Mouse (Mus musculus): ENCODE measurements around the gene Bco2. TPM values are rescaled to one million over a fixed set of nuclear protein-coding genes. Genes with fewer than 3 reads are reported as not detected.

Bco2 gene
- polyA plus RNA-seq, 1 experiment from 2014 or later = 0.12 TPM

DNA sequence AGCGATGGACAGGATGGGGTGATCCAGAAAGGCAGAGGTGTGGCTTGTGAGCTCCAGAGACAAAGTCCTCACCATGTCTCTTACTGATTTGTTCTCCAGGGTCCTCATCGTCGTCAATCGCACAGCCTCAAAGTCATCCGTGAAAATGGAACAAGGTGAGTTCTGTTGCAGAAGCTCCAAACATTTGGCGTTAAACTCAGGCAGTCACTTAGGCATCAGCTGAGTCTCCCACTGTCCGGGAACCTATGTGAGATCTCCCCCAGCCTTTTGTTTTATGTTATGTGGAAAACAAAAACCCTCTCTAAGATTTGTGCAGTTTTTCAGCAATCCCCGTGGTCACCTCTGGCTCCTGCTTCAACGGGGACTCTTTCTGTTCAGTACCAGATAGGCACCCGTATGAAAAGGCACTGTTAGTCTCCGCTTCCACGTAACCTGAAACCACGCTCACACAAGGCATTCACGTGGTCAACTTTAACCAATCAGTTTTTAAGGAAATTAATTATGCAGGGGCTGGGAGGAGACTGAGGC is 53.9 kb downstream of the Bco2 start:
- H3K4me2 ChIP-seq = peak overlapping the region; percentile 53
- no peak overlapping the region for H3K9ac ChIP-seq
- no peaks in the 10 kb centered on the region for H3K27me3 ChIP-seq
- no peaks in the 10 kb centered on the region for H3K36me3 ChIP-seq
- peak overlapping the region; percentile 37; the same call in 1 of the 2 replicates for H3K27ac ChIP-seq
- peak; percentile 77 for ATAC-seq (replicated peaks; ENCODE audit: low FRiP score)
- H3K4me3 ChIP-seq (replicated peaks) = peak overlapping the region; percentile 31
- H3K4me1 ChIP-seq = peaks cover 21% of the 10 kb centered on the region
- no peaks in the 10 kb centered on the region for H3K9me3 ChIP-seq (replicated peaks)
- 26% methylated on average over 14 of the region's 14 CpGs for WGBS

- peaks cover 20% of the 10 kb centered on the region for H3K4me1 ChIP-seq
- no peaks in the 10 kb centered on the region for H3K36me3 ChIP-seq
- H3K27ac ChIP-seq = no peak overlapping the region
- H3K9ac ChIP-seq = no peak overlapping the region
- no peak for ATAC-seq (replicated peaks; ENCODE audit: low FRiP score)
- 70% methylated on average over 15 of the region's 15 CpGs for WGBS
- no peaks in the 10 kb centered on the region for H3K27me3 ChIP-seq
- H3K4me2 ChIP-seq = peak overlapping the region; percentile 53
- no peaks in the 10 kb centered on the region for H3K9me3 ChIP-seq (replicated peaks)
- peak overlapping the region; percentile 31 for H3K4me3 ChIP-seq (replicated peaks)
Measured at GRCm38 (mm10) chr9:50500467-50500973, 54.5 kb downstream of the Bco2 start.

DNA sequence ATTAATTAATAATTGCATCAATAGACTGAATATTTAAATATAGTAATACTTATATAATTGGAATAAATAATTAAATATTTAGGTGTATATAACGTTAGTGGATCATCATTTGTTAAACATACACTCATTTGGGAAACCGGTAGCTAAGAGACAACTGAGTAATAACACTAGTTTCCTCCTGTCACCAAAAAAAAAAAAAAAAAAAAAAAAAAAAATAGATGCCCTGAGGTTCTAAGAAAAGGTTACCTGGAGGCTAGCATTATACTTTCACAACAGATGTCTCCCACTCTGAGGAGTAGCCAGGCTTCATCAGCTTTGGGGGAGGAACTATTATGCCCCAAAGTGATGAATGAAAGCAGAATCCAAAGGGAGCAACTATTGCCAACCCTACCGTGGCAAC is 55.2 kb downstream of the Bco2 start:
- ATAC-seq (replicated peaks; ENCODE audit: low FRiP score) = no peak
- no peaks in the 10 kb centered on the region for H3K27me3 ChIP-seq
- WGBS = 83% methylated on average over 3 of the region's 3 CpGs
- H3K9me3 ChIP-seq (replicated peaks) = no peaks in the 10 kb centered on the region
- peaks cover 17% of the 10 kb centered on the region for H3K4me1 ChIP-seq
- H3K9ac ChIP-seq = no peak overlapping the region
- H3K4me3 ChIP-seq (replicated peaks) = no peak overlapping the region
- no peaks in the 10 kb centered on the region for H3K36me3 ChIP-seq
- H3K4me2 ChIP-seq = no peak overlapping the region
- H3K27ac ChIP-seq = no peak overlapping the region

DNA sequence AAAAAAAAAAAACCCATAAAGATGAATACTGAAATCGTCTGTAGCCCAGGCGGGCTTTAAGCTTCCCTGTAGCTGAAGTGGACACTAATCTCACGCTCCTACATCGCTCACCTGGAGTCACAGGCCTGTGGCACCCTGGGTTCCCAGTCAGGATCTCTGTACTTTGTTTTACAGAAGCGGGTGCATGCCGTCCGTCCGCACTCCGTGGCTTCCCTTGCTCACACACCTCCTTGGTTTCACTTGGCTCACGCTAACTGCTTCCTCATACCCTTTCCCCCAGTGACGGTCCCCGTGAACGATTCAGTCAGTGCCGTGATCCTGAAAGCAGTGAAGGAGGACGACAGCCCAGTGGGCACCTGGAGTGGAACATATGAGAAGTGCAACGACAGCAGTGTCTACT is 56.2 kb downstream of the Bco2 start:
- H3K4me2 ChIP-seq = no peak overlapping the region
- H3K36me3 ChIP-seq = no peaks in the 10 kb centered on the region
- no peak overlapping the region for H3K27ac ChIP-seq
- H3K4me3 ChIP-seq (replicated peaks) = no peak overlapping the region
- H3K9ac ChIP-seq = no peak overlapping the region
- H3K9me3 ChIP-seq (replicated peaks) = no peaks in the 10 kb centered on the region
- WGBS = 73% methylated on average over 16 of the region's 16 CpGs
- ATAC-seq (replicated peaks; ENCODE audit: low FRiP score) = no peak
- peaks cover 21% of the 10 kb centered on the region for H3K4me1 ChIP-seq
- no peaks in the 10 kb centered on the region for H3K27me3 ChIP-seq

DNA sequence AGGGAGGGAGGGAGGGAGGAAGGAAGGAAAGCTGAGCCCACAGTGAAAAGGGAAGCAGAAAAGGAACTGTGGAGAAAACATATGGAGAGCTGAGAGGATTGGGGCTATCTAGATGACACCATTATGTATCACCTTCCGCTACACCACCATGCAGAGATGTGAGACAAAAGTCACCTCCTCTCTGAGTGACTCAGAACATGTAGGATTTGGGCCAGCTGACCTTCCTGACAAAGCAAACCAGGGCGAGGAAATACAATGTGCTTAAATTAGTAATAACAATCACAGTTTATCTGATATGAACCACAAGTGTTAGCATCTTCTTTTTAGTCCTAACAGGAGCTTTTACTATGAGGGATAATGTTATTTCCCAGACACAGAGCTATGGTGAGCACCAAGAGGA is 57.4 kb downstream of the Bco2 start:
- no peak overlapping the region for H3K4me2 ChIP-seq
- H3K9ac ChIP-seq = no peak overlapping the region
- no peak overlapping the region for H3K4me3 ChIP-seq (replicated peaks)
- peaks cover 23% of the 10 kb centered on the region for H3K4me1 ChIP-seq
- H3K27ac ChIP-seq = no peak overlapping the region
- WGBS = 88% methylated on average over 2 of the region's 2 CpGs
- no peak for ATAC-seq (replicated peaks; ENCODE audit: low FRiP score)
- H3K9me3 ChIP-seq (replicated peaks) = no peaks in the 10 kb centered on the region
- H3K27me3 ChIP-seq = no peaks in the 10 kb centered on the region
- H3K36me3 ChIP-seq = no peaks in the 10 kb centered on the region

GRCm38 (mm10) chr9:50497076-50497475 is 57.9 kb downstream of the Bco2 start:
- peaks cover 23% of the 10 kb centered on the region for H3K4me1 ChIP-seq
- peak overlapping the region; percentile 29; the same call in 1 of the 2 replicates for H3K4me2 ChIP-seq
- H3K27me3 ChIP-seq = no peaks in the 10 kb centered on the region
- no peaks in the 10 kb centered on the region for H3K36me3 ChIP-seq
- H3K9me3 ChIP-seq (replicated peaks) = no peaks in the 10 kb centered on the region
- WGBS = 56% methylated on average over 6 of the region's 6 CpGs
- no peak for ATAC-seq (replicated peaks; ENCODE audit: low FRiP score)
- H3K4me3 ChIP-seq (replicated peaks) = no peak overlapping the region
- H3K27ac ChIP-seq = no peak overlapping the region
- no peak overlapping the region for H3K9ac ChIP-seq

- no peak for ATAC-seq (replicated peaks; ENCODE audit: low FRiP score)
- WGBS = 34% methylated on average over 6 of the region's 6 CpGs
- Histone ChIP-seq H3K9ac (no peak overlapping the region), H3K4me2 (peak overlapping the region; percentile 29), H3K27me3 (no peaks in the 10 kb centered on the region), H3K4me1 (peaks cover 23% of the 10 kb centered on the region), H3K27ac (peak overlapping the region; percentile 45; the same call in 1 of the 2 replicates), H3K36me3 (no peaks in the 10 kb centered on the region), H3K4me3 (replicated peaks) (0 out of 2 replicates have a peak overlapping the region, but pooled peaks have one; percentile 17), H3K9me3 (replicated peaks) (no peaks in the 10 kb centered on the region)
Measured at GRCm38 (mm10) chr9:50496546-50496945, 58.4 kb downstream of the Bco2 start.

- no peak overlapping the region for H3K9ac ChIP-seq
- peaks cover 23% of the 10 kb centered on the region for H3K4me1 ChIP-seq
- no peak overlapping the region for H3K27ac ChIP-seq
- H3K36me3 ChIP-seq = no peaks in the 10 kb centered on the region
- no peaks in the 10 kb centered on the region for H3K9me3 ChIP-seq (replicated peaks)
- WGBS = 55% methylated on average over 6 of the region's 6 CpGs
- no peak for ATAC-seq (replicated peaks; ENCODE audit: low FRiP score)
- peak overlapping the region; percentile 17; the same call in 1 of the 2 replicates for H3K4me3 ChIP-seq (replicated peaks)
- H3K27me3 ChIP-seq = no peaks in the 10 kb centered on the region
- peak overlapping the region; percentile 29 for H3K4me2 ChIP-seq
Measured at GRCm38 (mm10) chr9:50496151-50496505, 58.9 kb downstream of the Bco2 start.

DNA sequence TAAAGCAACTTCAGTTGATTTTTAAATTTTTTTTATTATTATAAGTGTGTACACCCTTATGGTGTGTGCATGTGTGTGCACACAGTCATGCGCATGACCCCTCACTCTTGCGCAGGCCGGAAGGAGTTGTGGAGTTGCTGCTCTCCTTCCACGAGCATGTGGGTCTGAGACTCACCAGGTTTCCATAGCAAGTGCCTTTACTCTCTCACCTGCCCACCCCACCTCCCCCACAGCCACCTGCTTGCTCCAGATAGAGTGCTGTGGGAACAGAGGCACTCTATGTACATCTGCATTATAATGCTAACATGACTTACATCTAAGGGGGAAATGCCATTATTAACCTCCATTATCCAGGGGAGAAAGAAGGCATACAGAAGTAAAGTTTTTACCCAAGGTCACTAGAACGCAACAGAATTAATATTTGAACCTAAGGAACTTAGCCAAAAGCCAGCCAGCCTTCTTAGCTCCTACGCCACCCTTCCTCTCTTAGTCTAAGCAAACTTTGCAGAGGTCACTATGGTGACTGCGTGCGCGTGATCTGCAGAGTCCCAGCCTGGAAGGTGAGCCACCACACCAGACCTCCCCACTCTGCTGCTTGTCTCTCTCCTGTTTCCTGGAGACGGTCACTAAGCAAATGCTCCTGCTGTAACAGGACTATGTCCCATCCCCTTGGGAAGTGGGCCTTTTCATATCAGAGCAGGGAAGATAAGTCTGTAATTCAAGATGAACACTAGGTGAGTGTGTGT is 59.4 kb downstream of the Bco2 start:
- Histone ChIP-seq H3K27me3 (no peaks in the 10 kb centered on the region), H3K4me2 (peak overlapping the region; percentile 29), H3K4me1 (peaks cover 23% of the 10 kb centered on the region), H3K9ac (no peak overlapping the region), H3K27ac (no peak overlapping the region), H3K9me3 (replicated peaks) (no peaks in the 10 kb centered on the region), H3K36me3 (no peaks in the 10 kb centered on the region), H3K4me3 (replicated peaks) (peak overlapping the region; percentile 17; the same call in 1 of the 2 replicates)
- ATAC-seq (replicated peaks; ENCODE audit: low FRiP score) = 0 out of 2 replicates have a peak, but pooled peaks have one; percentile 34
- 60% methylated on average over 10 of the region's 10 CpGs for WGBS

GRCm38 (mm10) chr9:50494311-50494710 is 60.7 kb downstream of the Bco2 start, which contains the start of gene Plet1:
Gene Plet1, plus strand, starts transcription at chr9:50494525.
- Histone ChIP-seq H3K9ac (no peak within 1 kb of the TSS), H3K4me3 (replicated peaks) (peak within 1 kb of the TSS; percentile 14), H3K27me3 (no peaks in the 10 kb centered on the region), H3K9me3 (replicated peaks) (no peaks in the 10 kb centered on the region), H3K4me1 (peaks cover 23% of the 10 kb centered on the region), H3K36me3 (no peaks in the 10 kb centered on the region), H3K4me2 (peak within 1 kb of the TSS; percentile 37), H3K27ac (peak within 1 kb of the TSS; percentile 11; the same call in 1 of the 2 replicates)
- 0 out of 2 replicates have a peak, but pooled peaks have one; percentile 67 for ATAC-seq (replicated peaks; ENCODE audit: low FRiP score)
- WGBS = 62% methylated on average over 6 of the region's 6 CpGs

DNA sequence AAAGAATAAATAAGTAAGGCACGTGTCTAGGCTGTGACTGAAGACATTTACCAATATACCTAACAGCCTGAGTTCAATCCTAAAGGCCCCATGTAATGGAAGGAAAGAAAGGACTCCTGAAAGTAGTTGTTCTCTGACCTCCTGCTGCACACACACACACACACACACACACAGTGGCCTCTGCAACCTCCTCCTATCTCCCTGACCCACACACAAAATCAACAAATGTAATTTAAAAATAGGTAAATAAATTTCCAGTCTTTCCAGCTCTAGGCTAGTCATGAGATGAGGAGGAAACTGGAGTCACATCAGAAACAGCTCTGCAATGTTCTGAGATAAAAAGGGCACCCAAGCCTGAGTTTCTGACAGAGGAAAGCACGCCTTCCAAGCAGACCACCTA is 61.2 kb downstream of the Bco2 start:
- no peaks in the 10 kb centered on the region for H3K27me3 ChIP-seq
- no peak overlapping the region for H3K9ac ChIP-seq
- H3K4me1 ChIP-seq = peaks cover 23% of the 10 kb centered on the region
- no peak for ATAC-seq (replicated peaks; ENCODE audit: low FRiP score)
- no peak overlapping the region for H3K4me2 ChIP-seq
- H3K27ac ChIP-seq = 0 out of 2 replicates have a peak overlapping the region, but pooled peaks have one; percentile 11
- no peaks in the 10 kb centered on the region for H3K36me3 ChIP-seq
- no peak overlapping the region for H3K4me3 ChIP-seq (replicated peaks)
- no peaks in the 10 kb centered on the region for H3K9me3 ChIP-seq (replicated peaks)
- 60% methylated on average over 2 of the region's 2 CpGs for WGBS

GRCm38 (mm10) chr9:50491531-50492045 is 63.4 kb downstream of the Bco2 start:
- H3K4me1 ChIP-seq = peaks cover 23% of the 10 kb centered on the region
- ATAC-seq (replicated peaks; ENCODE audit: low FRiP score) = no peak
- no peaks in the 10 kb centered on the region for H3K36me3 ChIP-seq
- no peaks in the 10 kb centered on the region for H3K27me3 ChIP-seq
- H3K4me3 ChIP-seq (replicated peaks) = no peak overlapping the region
- H3K9ac ChIP-seq = no peak overlapping the region
- 47% methylated on average over 2 of the region's 2 CpGs for WGBS
- H3K9me3 ChIP-seq (replicated peaks) = no peaks in the 10 kb centered on the region
- no peak overlapping the region for H3K4me2 ChIP-seq
- no peak overlapping the region for H3K27ac ChIP-seq
